Mouse (Mus musculus): ENCODE results near the gene Prss40.

GRCm38 (mm10) chr1:34587298-34588096 lies 26.8 kb upstream of the Prss40 start:
- no peak for TF ChIP-seq CTCF (IDR thresholded peaks at IDR 0.05; ENCODE audit: insufficient read depth, low read depth, low read length)
- no peak for TF ChIP-seq POLR2A (IDR thresholded peaks at IDR 0.05; ENCODE audit: insufficient read depth, low read depth, low read length)

All from olfactory bulb, adult 2 months (tissue).